Mouse (Mus musculus): ENCODE data around the gene Trim38. TPM values are rescaled to one million over a fixed set of nuclear protein-coding genes. Genes with fewer than 3 reads are reported as not detected.
"Not testable (repeated sequence)": the region's sequence is repeated elsewhere in the genome, so short reads cannot be mapped to it uniquely, and the experiment has no call there.

Gene Trim38
- polyA plus RNA-seq, 1 experiment from 2014 or later: not detected

DNA sequence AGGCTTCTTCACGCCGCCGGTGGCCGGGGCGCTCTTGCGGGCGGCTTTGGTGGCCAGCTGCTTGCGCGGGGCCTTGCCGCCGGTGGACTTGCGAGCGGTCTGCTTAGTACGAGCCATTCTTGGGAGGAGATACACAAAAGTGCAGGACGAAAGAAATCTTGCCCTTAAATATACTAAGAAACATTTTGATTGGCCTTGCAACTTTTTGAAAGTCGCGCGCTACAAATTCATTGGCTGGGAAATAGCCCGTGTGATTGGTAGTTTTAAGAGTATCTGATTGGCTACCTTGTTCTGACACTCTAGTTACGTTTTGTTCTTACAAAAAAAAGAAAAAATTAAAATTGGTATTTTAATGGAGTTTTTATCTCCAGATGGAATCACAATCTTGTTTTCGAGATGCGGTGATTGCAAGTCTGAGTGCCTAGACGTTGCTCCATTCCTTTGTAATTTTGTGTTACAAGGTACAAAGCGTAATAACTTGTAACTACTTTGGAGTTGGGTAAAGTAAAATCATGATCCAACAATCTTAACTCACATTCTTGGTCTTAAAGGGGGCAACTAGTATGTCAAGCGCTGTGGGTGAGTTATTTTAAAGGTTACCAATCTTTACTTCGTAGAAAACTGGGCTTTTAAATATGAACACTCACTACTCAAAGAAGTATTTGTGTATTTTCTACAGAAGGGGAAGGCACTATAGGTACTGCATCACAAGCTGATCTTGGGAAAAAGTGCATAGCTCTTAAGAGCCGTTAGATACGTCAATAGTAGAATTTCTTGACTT lies 24.1 kb upstream of the Trim38 start, which contains the start of gene Hist1h3c:
Gene Hist1h3c, minus strand, starts transcription at position 222 of the 781 bp plus-strand sequence.
- H3K27ac ChIP-seq (ENCODE audit: low read length): peak within 1 kb of the TSS; percentile 91
- H3K9ac ChIP-seq (replicated peaks; ENCODE audit: low read depth): no peak within 1 kb of the TSS
- H3K27me3 ChIP-seq (replicated peaks; ENCODE audit: insufficient read depth, low read length): no peaks in the 10 kb centered on the region
- H3K4me3 ChIP-seq (ENCODE audit: low read depth, low read length): peak within 1 kb of the TSS; percentile 20
- no peaks in the 10 kb centered on the region for H3K9me3 ChIP-seq (ENCODE audit: low read length)
- H3K36me3 ChIP-seq (ENCODE audit: insufficient read depth, low read length): no peaks in the 10 kb centered on the region
- DNase-seq (ENCODE audit: low spot score): peak; percentile 97
- ATAC-seq: peak; percentile 59
- WGBS: under 1% methylated on average over 22 of the region's 28 CpGs
- H3K4me2 ChIP-seq (replicated peaks; ENCODE audit: low read depth, low read length): peak within 1 kb of the TSS; percentile 55
- TF ChIP-seq EP300 (IDR thresholded peaks at IDR 0.05) (peak; percentile 32; the same call in 1 of the 2 replicates), CTCF (IDR thresholded peaks at IDR 0.05) (no peak)
- no peaks in the 10 kb centered on the region; the same call in 1 of the 2 replicates for H3K4me1 ChIP-seq (ENCODE audit: insufficient read depth, low read depth, low read length)

DNA sequence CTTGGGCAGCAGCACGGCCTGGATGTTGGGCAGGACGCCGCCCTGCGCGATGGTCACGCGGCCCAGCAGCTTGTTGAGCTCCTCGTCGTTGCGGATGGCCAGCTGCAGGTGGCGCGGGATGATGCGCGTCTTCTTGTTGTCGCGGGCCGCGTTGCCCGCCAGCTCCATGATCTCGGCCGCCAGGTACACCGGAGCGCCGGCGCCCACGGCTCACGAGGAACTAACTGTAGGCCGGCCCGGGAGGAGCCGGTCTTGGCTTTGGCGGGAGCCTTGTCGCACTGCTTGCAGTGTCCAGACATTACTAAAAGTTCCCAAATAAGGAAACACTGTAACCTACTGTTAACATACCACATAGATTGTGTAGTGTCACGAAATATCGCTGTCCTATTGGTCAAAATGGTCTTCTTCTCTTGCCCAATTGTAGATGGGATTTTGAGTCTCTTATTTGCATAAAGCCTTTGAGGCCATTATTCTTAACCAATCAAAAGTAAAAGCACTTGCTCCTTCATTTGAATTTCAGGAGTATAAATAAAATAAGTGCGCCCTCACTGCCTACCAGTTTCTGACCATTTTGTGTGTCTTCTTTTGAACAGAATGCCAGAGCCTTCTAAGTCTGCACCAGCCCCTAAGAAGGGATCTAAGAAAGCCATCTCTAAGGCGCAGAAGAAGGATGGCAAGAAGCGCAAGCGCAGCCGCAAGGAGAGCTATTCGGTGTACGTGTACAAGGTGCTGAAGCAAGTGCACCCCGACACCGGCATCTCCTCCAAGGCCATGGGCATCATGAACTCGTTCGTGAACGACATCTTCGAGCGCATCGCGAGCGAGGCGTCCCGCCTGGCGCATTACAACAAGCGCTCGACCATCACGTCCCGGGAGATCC lies 23.3 kb upstream of the Trim38 start, which contains the start of gene Hist1h2bb:
Gene Hist1h2bb, plus strand, starts transcription at position 534 of the 880 bp plus-strand sequence.
- peak within 1 kb of the TSS; percentile 55 for H3K4me2 ChIP-seq (replicated peaks; ENCODE audit: low read depth, low read length)
- ATAC-seq: peak; percentile 92
- H3K4me3 ChIP-seq (ENCODE audit: low read depth, low read length): peak within 1 kb of the TSS; percentile 20
- not testable (repeated sequence) for H3K4me1 ChIP-seq (ENCODE audit: insufficient read depth, low read depth, low read length); H3K36me3 ChIP-seq (ENCODE audit: insufficient read depth, low read length); H3K9me3 ChIP-seq (ENCODE audit: low read length); H3K9ac ChIP-seq (replicated peaks; ENCODE audit: low read depth); H3K27me3 ChIP-seq (replicated peaks; ENCODE audit: insufficient read depth, low read length)
- DNase-seq (ENCODE audit: low spot score): peak; percentile 99
- WGBS: under 1% methylated on average over 35 of the region's 58 CpGs
- TF ChIP-seq EP300 (IDR thresholded peaks at IDR 0.05): peak; percentile 93
- TF ChIP-seq CTCF (IDR thresholded peaks at IDR 0.05): peak; percentile 40
- peak within 1 kb of the TSS; percentile 91 for H3K27ac ChIP-seq (ENCODE audit: low read length)

DNA sequence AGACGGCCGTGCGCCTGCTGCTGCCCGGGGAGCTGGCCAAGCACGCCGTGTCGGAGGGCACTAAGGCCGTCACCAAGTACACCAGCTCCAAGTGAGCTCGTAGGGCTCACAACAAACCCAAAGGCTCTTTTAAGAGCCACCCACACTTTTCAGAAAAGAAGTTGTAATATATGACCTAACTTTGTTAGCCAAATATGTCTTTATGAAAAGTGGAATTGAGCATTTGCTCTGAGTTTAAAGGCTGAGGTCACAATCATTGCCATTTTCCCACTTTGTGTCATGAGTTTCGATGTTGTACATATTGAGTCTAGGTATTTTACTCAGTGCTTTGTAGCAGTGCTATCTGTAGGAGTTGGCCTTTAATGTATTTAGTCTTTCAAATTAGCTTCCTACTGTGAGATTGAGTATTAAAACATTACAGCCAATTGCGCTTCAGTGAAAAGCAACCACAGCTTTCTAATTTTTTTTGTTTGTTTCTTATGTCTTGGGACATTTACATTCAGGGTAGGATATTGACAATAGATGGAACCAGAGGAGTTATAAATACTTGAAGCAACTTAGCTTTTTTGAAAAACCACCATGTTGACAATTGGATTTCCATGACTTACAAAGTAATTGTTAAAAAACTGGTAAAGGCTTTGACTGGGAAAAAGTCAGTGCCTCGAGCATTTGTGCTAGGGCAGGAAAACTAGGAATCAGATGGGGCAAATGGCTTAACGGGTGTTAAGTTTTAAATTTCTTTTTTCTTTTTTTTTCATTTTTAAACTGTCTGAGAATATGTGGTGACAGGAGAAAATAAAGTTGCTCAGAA lies 22.4 kb upstream of the Trim38 start:
- Histone ChIP-seq H3K9ac (replicated peaks; ENCODE audit: low read depth) (no peak overlapping the region), H3K4me1 (ENCODE audit: insufficient read depth, low read depth, low read length) (no peaks in the 10 kb centered on the region; the same call in 1 of the 2 replicates), H3K27ac (ENCODE audit: low read length) (peak overlapping the region; percentile 91), H3K4me3 (ENCODE audit: low read depth, low read length) (peak overlapping the region; percentile 20; the same call in 1 of the 2 replicates), H3K36me3 (ENCODE audit: insufficient read depth, low read length) (no peaks in the 10 kb centered on the region), H3K27me3 (replicated peaks; ENCODE audit: insufficient read depth, low read length) (no peaks in the 10 kb centered on the region), H3K4me2 (replicated peaks; ENCODE audit: low read depth, low read length) (peak overlapping the region; percentile 46), H3K9me3 (ENCODE audit: low read length) (no peaks in the 10 kb centered on the region)
- peak; percentile 8 for ATAC-seq
- 4% methylated on average over 9 of the region's 13 CpGs for WGBS
- TF ChIP-seq CTCF (IDR thresholded peaks at IDR 0.05): no peak
- TF ChIP-seq EP300 (IDR thresholded peaks at IDR 0.05): no peak
- DNase-seq (ENCODE audit: low spot score): no peak

DNA sequence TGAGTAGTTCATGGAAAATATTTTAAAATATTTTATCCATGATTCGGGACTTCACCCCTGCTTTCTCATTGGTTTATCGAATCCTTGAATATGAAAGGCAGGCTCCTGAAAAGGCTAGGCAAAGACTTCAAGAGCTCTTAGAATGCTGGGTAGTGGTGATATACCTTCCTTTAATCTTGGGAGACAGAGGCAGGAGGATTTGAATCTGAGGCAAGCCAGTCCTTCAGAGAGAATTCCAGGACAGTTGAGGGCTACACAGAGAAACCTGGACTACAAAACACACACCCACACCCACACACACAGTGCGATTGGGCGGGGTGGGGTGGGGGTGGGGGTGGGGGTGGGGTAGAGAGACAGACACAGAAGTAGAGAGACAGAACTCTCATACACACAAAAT lies 21.8 kb upstream of the Trim38 start:
- ATAC-seq: no peak
- no peak overlapping the region for H3K9ac ChIP-seq (replicated peaks; ENCODE audit: low read depth)
- H3K27ac ChIP-seq (ENCODE audit: low read length): no peak overlapping the region
- no peaks in the 10 kb centered on the region for H3K27me3 ChIP-seq (replicated peaks; ENCODE audit: insufficient read depth, low read length)
- no peak for DNase-seq (ENCODE audit: low spot score)
- 3% methylated on average over 4 of the region's 4 CpGs for whole genome bisulfite sequencing
- no peaks in the 10 kb centered on the region; the same call in 1 of the 2 replicates for H3K4me1 ChIP-seq (ENCODE audit: insufficient read depth, low read depth, low read length)
- no peak overlapping the region for H3K4me3 ChIP-seq (ENCODE audit: low read depth, low read length)
- H3K36me3 ChIP-seq (ENCODE audit: insufficient read depth, low read length): no peaks in the 10 kb centered on the region
- no peak for TF ChIP-seq CTCF (IDR thresholded peaks at IDR 0.05)
- TF ChIP-seq EP300 (IDR thresholded peaks at IDR 0.05): no peak
- no peaks in the 10 kb centered on the region for H3K9me3 ChIP-seq (ENCODE audit: low read length)
- no peak overlapping the region for H3K4me2 ChIP-seq (replicated peaks; ENCODE audit: low read depth, low read length)

DNA sequence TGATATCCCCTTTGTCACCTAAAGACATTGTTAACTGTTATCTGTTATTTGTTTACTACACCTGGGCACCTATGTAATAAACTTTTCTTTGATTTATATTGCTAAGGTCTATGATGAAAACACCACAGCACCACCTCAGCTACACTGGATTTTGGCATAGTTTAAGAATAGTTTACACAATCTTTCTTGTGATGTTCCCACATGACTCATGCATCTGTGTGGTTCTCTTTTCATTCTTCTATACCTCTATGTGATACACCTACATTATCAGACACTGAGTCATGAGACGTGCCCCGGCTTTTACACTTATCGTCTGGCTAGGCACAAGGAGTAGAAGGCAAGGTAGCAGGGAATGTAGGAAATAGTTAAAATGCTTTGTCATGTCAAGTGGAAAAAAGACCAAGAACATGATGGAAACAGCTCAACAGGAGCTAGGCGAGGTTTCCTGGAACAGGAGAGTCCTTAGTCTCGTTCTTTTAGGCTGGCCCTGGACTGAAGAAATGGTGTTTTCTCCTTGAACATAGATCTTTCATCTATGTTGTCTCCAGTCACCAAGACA lies 20.1 kb upstream of the Trim38 start:
- H3K27ac ChIP-seq (ENCODE audit: low read length): no peak overlapping the region
- 86% methylated on average over 5 of the region's 5 CpGs for WGBS

More for the DNA sequence above, 20.1 kb upstream of the Trim38 start:
- TF ChIP-seq CTCF (IDR thresholded peaks at IDR 0.05) (no peak), EP300 (IDR thresholded peaks at IDR 0.05) (peak; percentile 52; the same call in 1 of the 2 replicates)
- Histone ChIP-seq H3K9ac (replicated peaks; ENCODE audit: low read depth) (no peak overlapping the region), H3K36me3 (ENCODE audit: insufficient read depth, low read length) (no peaks in the 10 kb centered on the region), H3K4me2 (replicated peaks; ENCODE audit: low read depth, low read length) (no peak overlapping the region), H3K4me3 (ENCODE audit: low read depth, low read length) (no peak overlapping the region), H3K4me1 (ENCODE audit: insufficient read depth, low read depth, low read length) (no peaks in the 10 kb centered on the region; the same call in 1 of the 2 replicates), H3K27me3 (replicated peaks; ENCODE audit: insufficient read depth, low read length) (no peaks in the 10 kb centered on the region), H3K9me3 (ENCODE audit: low read length) (no peaks in the 10 kb centered on the region)
- DNase-seq (ENCODE audit: low spot score) (no peak), ATAC-seq (no peak)

Measured in lung, postnatal 0 days (tissue).